Mouse (Mus musculus): ENCODE measurements around the gene A230072I06Rik. TPM values are rescaled to one million over a fixed set of nuclear protein-coding genes. Genes with fewer than 3 reads are reported as not detected.

The A230072I06Rik gene
- not detected for total RNA-seq (2022)

DNA sequence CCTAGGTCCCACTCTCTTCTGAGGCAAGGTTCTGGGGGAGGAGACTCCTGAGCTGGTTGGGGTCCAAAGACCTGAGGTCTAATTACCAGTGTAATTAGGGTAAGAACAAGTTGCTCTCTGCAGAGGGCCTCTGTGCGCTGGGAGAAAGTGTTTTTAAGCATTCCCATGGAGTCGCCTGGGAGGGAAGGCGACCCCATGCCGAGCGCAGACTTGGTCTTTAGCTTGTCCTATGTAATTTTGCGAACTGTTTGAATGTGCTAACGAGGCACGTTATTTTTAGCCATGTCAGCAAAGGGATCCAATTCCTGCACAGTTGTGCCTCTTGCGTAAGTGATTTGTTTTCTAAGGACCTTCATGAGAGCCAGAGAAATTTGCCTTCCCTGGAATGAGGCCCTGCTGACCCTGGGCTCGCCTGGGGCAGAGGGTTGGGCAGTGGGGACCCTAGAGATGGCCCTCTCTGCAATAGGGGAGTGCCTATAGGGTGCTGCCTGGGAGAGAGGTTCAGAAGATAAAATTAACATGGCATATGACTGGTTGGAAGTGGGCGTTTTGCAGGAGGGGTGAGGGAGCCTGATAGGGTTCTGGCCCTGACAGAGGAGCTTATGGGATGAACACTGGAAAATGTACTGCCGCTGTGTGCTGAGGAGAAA is at the start of gene A230072I06Rik:
Gene A230072I06Rik (plus strand): TSS at position 157 of the 650 bp plus-strand sequence.
- DNase-seq (ENCODE audit: low spot score in 2 of 2) = peak in 1 of 2 experiments; percentile 20

GRCm38 (mm10) chr8:12234039-12234438 is 44.6 kb upstream of the A230072I06Rik start:
- no peak for DNase-seq (ENCODE audit: low spot score in 2 of 2)

GRCm38 (mm10) chr8:12238775-12239174 is 39.8 kb upstream of the A230072I06Rik start:
- DNase-seq (ENCODE audit: low spot score in 2 of 2) = no peak

- DNase-seq (ENCODE audit: low spot score in 2 of 2) = no peak
Measured at GRCm38 (mm10) chr8:12240143-12240542, 38.5 kb upstream of the A230072I06Rik start.

DNA sequence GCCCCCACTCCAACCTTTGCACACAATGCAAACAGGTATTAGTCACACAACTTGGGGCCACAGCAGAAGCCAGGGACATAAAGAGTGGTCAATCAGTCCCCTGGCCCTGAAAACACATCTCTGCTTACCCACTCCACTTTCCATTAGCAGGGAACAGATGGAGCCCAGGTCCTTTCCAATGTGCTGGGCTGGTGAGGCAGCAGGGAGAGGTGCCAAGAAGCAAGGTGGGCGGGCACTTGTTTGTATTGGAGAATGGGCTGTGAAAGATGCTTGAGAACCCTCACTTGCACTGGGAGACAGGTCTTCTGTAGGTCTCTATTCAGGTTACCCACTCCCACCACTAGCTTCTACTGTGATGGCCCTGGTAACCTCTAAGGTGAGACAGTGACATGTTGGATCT is 34.9 kb upstream of the A230072I06Rik start:
- DNase-seq (ENCODE audit: low spot score in 2 of 2) = no peak

DNA sequence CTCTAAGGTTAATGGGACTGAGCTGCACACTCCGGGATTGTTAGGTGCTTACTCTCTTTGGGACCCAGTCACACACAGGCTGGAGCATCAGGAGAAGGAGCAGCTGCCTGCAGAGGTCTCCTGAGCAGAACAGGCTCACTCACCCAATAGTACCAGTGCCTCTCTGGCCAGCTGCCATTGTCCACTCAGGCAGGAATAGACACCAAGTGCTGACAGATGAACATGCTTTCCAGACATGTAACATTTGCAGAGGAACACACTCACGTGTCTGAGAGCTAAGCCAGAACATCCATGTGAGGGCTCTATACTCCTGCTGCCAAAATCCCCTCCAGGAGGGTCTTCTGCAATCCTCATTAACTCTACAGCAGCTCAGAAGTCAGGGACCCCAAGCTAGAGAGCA is 18.7 kb upstream of the A230072I06Rik start:
- no peak for DNase-seq (ENCODE audit: low spot score in 2 of 2)

GRCm38 (mm10) chr8:12260476-12261029 is 18.1 kb upstream of the A230072I06Rik start:
- no peak for DNase-seq (ENCODE audit: low spot score in 2 of 2)

DNA sequence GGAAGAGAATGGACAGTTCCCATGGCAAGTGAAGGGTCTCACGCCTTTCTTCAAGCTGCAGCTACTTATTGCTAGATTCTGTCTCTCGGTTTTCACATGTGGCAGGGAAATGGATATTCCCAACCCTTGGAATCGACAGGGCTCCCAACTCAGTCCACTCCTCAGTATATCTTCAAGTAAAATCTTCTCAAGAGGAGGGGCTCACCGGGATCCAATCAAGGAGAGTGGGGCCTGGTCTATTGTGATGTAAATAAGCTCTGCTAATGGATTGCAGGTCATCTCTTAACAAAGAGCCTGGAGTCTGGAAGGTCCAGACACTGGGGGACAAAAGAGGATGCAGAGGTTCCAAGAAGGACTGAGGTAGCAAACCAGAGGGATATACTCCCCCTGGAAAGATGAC is 17.1 kb upstream of the A230072I06Rik start:
- no peak for DNase-seq (ENCODE audit: low spot score in 2 of 2)

- DNase-seq (ENCODE audit: low spot score in 2 of 2) = no peak
Measured at GRCm38 (mm10) chr8:12264996-12265395, 13.6 kb upstream of the A230072I06Rik start.

DNA sequence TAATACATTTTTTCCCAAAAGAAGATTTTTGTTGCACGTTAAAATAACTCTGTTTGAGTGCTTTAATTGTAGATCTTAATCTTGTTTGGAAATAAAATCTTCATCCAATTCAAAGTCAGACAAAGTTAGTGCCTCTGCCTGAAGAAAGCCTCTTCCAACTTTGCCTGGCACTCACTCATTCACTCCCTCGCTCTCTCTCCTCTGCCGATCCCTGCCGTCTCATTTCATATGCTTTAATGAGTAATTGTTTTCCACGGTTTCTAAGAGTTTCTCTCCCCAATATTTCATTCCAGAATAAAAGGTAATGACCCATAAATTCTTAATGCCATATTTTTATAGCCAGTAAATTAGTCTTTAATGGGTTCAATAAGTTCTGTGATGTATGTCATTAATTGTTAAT is 10.8 kb upstream of the A230072I06Rik start:
- DNase-seq (ENCODE audit: low spot score in 2 of 2) = no peak

GRCm38 (mm10) chr8:12268306-12268829 is 10.3 kb upstream of the A230072I06Rik start:
- no peak for DNase-seq (ENCODE audit: low spot score in 2 of 2)

DNA sequence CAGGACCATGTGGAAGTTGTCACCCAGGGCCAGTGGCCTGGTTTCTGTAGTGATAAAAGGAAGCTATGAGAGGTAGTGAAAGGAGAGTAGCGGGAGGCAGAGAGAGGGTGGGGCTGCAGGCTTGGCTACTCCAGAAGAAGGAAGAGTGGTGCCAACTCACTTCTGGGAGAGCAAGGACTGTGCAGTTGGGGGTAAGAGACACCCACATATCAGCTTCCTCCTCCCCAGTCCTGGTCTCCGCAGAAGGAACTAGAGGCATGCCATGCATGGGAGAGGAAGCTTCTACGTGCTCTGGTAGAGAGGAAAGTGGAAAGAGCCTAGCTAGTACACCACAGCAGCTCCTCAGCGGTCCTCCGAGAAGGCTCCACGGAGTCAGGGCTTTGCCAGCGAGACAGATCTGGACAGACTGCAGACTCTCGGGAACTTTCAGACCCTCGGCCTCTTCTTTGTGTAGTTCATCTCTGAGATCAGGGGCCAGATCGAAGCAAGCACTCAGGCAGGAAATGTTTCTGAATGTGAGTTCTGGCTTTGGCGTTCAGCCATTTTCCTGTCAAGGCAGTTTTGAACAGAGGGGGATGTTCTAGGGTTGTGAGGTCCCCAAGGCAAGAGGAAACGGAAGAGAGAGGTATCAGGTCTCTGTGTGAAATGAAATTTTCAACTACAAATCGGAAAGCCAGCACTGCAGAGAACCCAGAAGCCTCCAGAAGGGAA is 1.0 kb downstream of the A230072I06Rik start:
- no peak for DNase-seq (ENCODE audit: low spot score in 2 of 2)

DNA sequence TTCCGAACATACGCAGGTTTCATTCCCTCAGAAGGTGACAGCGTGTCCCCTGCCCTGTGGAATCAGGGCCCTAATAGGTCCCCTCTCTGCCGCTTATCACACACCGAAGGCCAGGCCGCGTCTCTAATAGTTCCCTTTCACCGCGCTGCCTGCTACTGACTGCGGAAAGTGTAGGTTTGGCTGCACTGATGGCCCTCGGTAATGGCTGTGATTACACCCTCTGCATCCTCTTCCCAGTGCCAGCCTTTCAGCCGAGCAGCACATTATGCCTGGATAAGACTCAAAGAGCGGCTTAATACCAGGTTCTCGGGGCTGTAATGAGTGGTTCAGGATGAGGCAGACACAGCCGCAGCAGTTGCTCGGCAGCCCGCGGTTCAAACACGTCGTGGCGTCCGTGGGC is 3.5 kb downstream of the A230072I06Rik start:
- no peak for DNase-seq (ENCODE audit: low spot score in 2 of 2)

- DNase-seq (ENCODE audit: low spot score in 2 of 2) = no peak
Measured at GRCm38 (mm10) chr8:12290551-12290950, 11.9 kb downstream of the A230072I06Rik start.

GRCm38 (mm10) chr8:12298326-12298950 is 19.8 kb downstream of the A230072I06Rik start:
- DNase-seq (ENCODE audit: low spot score in 2 of 2) = no peak

DNA sequence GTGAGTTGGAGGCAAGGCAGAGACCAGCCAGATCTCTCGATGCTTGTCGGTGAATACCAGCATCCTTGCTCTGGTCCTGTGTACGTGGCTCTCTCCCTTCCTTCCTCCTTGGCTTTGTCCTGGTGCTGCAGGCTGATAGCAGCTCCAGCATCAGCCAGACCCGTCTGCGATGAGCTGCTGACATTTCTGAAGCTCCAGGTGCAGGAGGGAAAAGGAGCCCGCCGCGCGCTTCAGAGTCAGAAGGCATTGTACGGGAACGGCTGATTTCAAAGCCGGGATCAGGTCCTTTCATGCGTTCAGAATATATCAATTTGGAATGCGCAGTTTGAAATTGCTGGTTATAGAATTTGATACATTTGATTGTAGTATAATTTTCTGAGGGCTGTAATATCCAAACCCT is 23.4 kb downstream of the A230072I06Rik start:
- DNase-seq (ENCODE audit: low spot score in 2 of 2) = no peak

- DNase-seq (ENCODE audit: low spot score in 2 of 2) = no peak
Measured at GRCm38 (mm10) chr8:12312975-12313734, 34.5 kb downstream of the A230072I06Rik start.

- DNase-seq (ENCODE audit: low spot score in 2 of 2) = no peak
Measured at GRCm38 (mm10) chr8:12314258-12314657, 35.6 kb downstream of the A230072I06Rik start.

GRCm38 (mm10) chr8:12315177-12315576 is 36.6 kb downstream of the A230072I06Rik start:
- DNase-seq (ENCODE audit: low spot score in 2 of 2) = no peak

DNA sequence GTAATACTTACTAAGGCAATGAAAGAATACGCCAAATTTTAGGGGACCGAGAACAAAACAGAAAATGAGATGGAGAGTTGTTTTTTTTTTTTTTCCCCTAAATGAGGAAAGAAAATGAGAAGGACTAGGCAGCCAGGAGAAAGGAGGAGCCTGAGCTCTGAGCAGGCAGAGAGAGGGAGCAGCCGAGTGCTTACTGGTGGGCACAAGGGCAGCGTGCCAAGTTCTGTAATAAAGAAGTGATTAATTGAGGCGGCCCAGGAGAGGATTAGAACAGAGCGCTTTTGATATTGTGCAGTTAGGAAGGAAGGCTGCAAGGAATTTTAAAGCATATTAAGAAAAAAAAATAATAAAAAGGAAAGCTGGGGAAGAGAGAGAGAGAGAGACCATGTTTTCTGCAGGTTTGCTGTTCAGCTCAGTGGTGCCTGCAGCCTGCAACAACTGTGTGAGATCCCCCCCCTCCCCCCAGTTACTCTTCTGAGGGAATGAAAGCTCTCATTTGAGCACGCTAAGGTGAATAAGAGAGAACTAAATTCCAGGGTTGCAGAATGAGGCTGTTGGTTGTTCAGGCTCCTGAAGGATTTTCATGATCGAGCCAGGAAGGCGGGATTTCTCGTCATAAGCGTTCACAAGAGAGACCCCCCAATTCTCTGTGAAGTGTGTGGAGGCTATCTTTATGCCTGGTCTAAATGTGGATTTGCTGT is 41.3 kb downstream of the A230072I06Rik start:
- DNase-seq (ENCODE audit: low spot score in 2 of 2) = peak in 1 of 2 experiments; percentile 31

- no peak for DNase-seq (ENCODE audit: low spot score in 2 of 2)
Measured at GRCm38 (mm10) chr8:12322071-12322470, 43.5 kb downstream of the A230072I06Rik start.

Data from left cerebral cortex, adult 8-10 months (tissue).